Mouse (Mus musculus) forebrain, embryonic 10.5 days (tissue): Measurements from ENCODE around the gene Apoe. TPM values are rescaled to one million over a fixed set of nuclear protein-coding genes. Genes with fewer than 3 reads are reported as not detected.

Source experiments
- DNase-seq: peaks from one replicate; pipeline ENCODE4 v3.0.0-alpha.2; 2017; ENCODE audit warnings: low spot score; ENCODE audit errors: extremely low spot score
- H3K27ac ChIP-seq: fragments of 300-500 bp; sonication (generic); 2 replicates; pipeline ENCODE4 v1.5.1; 2016; ENCODE audit warnings: mild to moderate bottlenecking
- H3K27me3 ChIP-seq: fragments of 300-500 bp; sonication (generic); 2 replicates; pipeline ENCODE4 v1.6.1; 2016; ENCODE audit warnings: mild to moderate bottlenecking; ENCODE audit not compliant: poor library complexity, severe bottlenecking
- H3K36me3 ChIP-seq: fragments of 300-500 bp; sonication (generic); replicated peaks from 2 replicates; pipeline ENCODE4 v1.6.1; 2016; ENCODE audit warnings: mild to moderate bottlenecking, moderate library complexity
- H3K4me1 ChIP-seq: fragments of 300-500 bp; sonication (generic); 2 replicates; pipeline ENCODE4 v1.6.1; 2016
- H3K4me3 ChIP-seq: fragments of 300-500 bp; sonication (generic); 2 replicates; pipeline ENCODE4 v1.5.1; 2016; ENCODE audit warnings: mild to moderate bottlenecking, moderate library complexity
- H3K9me3 ChIP-seq: fragments of 300-500 bp; sonication (generic); 2 replicates; pipeline ENCODE4 v1.6.1; 2016; ENCODE audit warnings: mild to moderate bottlenecking, moderate library complexity
- WGBS: fragments of 180-500 bp; shearing (Covaris S2); methylation state at CpG from one replicate; pipeline ENCODE4 v1.1.7; 2016; 5-methylcytosine and 5-hydroxymethylcytosine counted together
- polyA plus RNA-seq: library from polyadenylated mRNA; unstranded; fragments of >200 nt; fragmentation: Nextera tagmentation; extraction: Ambion mirVana; gene quantifications from 2 replicates; pipeline ENCODE4 v1.2.1, GENCODE M21; 2016

Gene Apoe
- 140 and 154 TPM in 2 replicates for polyA plus RNA-seq

DNA sequence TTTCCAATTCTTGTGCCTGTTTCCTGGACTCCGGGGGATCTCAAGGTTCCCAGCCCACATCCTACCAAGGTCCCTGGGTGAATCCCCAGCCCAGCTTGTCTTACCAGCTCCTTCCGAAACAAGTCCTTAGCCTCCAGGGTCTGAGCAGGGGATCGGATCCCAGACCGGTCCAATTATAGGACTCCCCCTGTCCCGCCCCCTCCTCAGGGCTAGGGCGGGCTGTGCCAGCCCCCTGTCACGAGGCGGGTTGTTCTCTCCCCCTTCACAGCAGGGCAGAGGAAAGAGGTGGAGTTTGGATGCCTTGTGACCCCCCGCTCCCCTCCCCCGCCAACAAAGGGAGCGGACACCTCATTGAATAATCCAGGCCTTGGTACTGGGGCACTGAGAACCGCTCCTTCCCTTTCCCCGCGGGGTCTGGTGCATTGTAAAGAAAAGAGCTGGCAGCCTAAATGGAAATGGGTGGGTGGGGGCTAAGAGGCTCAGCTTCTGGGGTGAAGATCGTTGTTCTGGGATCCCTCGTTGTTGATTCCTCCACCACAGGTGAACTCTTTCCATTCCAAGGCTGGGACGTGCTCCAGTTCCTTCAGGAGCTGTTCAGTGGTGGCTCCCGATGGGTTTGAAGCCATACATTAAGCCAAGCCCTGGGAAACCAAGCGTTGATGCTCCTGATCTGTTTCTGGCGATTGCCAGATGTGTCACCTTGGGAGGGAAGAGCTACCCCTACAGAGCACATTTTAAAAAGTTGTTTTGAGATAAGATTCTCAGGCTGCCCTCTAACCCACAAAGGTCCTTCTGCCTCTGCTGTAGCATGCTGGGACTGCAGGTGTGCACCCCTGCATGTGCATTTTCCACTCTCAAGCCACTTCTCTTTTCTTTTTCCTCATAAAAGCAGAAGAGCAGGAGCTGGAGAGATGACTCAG lies at the start of gene Apoe:
Gene Apoe (minus strand): TSS at position 282 of the 920 bp plus-strand sequence.
- peak within 1 kb of the TSS; percentile 51 for H3K4me3 ChIP-seq
- WGBS, result under 1% methylated on average over 20 of the region's 20 CpGs
- H3K4me1 ChIP-seq, result peaks cover 56% of the 10 kb centered on the region
- peaks cover 54% of the 10 kb centered on the region for H3K36me3 ChIP-seq
- peak; percentile 58 for DNase-seq
- no peaks in the 10 kb centered on the region for H3K27me3 ChIP-seq
- H3K9me3 ChIP-seq, result peaks cover 10% of the 10 kb centered on the region
- peak within 1 kb of the TSS; percentile 82 for H3K27ac ChIP-seq

GRCm38 (mm10) chr7:19747420-19748218 lies 48.6 kb upstream of the Apoe start:
- Histone ChIP-seq H3K27me3 (no peaks in the 10 kb centered on the region), H3K4me1 (peaks cover 59% of the 10 kb centered on the region), H3K9me3 (no peaks in the 10 kb centered on the region), H3K27ac (peak overlapping the region; percentile 92), H3K36me3 (peaks cover 32% of the 10 kb centered on the region), H3K4me3 (peak overlapping the region; percentile 77)
- 3% methylated on average over 25 of the region's 25 CpGs for WGBS
- DNase-seq, result no peak

- Histone ChIP-seq H3K27ac (peak overlapping the region; percentile 2; the same call in 1 of the 2 replicates), H3K36me3 (peaks cover 37% of the 10 kb centered on the region), H3K4me1 (peaks cover 69% of the 10 kb centered on the region), H3K9me3 (no peaks in the 10 kb centered on the region), H3K27me3 (no peaks in the 10 kb centered on the region), H3K4me3 (peak overlapping the region; percentile 77)
- DNase-seq, result no peak
- 32% methylated on average over 6 of the region's 6 CpGs for WGBS
These were observed 47.6 kb upstream of the Apoe start for GRCm38 (mm10) chr7:19746426-19747201.

DNA sequence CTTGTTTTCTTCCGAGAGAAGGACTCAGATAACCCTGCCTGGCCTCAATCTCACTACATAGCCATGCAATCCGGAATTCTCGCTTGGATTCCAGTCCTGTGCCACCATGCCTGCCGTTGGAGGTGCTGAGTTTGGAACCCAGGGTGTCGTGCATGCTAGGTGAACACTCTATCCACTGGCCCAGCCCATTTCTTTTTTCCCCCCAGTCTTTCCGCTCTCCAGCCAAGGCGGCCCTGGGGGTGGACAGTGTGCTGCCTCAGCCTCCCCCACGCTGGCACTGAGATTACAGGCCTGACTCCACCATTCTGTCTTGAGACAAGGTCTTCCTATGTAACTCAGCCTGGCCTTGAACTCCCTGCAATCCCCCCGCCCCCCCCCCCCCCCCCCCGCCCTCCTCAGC lies 47.0 kb upstream of the Apoe start:
- peaks cover 44% of the 10 kb centered on the region for H3K36me3 ChIP-seq
- H3K27me3 ChIP-seq, result no peaks in the 10 kb centered on the region
- H3K4me1 ChIP-seq, result peaks cover 74% of the 10 kb centered on the region
- H3K27ac ChIP-seq, result no peak overlapping the region
- H3K4me3 ChIP-seq, result no peak overlapping the region
- DNase-seq, result no peak
- no peaks in the 10 kb centered on the region for H3K9me3 ChIP-seq
- WGBS, result 77% methylated on average over 10 of the region's 10 CpGs

DNA sequence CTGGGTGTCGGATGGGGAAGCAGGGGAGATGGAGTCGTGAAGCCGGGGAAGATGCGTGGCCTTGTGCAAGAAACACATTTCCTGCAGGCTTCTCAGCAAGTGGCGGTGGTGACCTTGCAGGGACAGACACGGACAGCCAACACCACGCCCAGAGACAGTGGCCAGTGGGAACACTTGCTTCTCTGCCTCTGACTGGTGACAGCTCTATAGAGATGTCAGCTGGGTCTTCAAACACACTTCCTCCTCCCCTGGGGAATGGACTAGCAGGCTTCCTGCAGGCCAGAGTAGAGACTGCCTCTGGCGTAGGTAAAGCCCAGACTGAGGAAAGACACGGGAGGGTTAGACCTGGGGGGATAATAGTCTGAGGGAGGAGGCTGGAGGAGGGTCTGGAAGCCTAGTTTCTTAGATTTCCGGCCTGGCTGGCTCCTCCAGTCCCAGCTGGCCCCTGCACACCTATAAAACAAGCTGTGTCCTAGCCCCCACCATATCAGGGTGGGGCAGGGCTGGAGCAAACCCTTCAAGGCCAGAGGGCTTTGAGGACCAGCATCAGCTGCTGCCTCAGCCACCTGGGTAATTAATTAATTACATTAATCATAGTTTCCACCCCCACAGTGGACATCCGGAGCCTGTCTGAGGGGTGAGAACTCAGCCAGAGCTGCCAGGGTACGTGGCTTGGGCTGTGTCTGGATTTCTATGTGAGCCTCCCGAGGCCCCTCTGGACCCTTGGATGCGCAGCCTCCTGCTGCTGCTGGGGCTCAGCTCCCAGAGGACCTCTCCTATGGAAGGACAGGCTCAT lies 45.8 kb upstream of the Apoe start:
- H3K4me1 ChIP-seq, result peaks cover 66% of the 10 kb centered on the region
- DNase-seq, result no peak
- peaks cover 3% of the 10 kb centered on the region; the same call in 1 of the 2 replicates for H3K9me3 ChIP-seq
- no peak overlapping the region; the same call in 1 of the 2 replicates for H3K4me3 ChIP-seq
- H3K36me3 ChIP-seq, result peaks cover 56% of the 10 kb centered on the region
- H3K27ac ChIP-seq, result no peak overlapping the region
- WGBS, result 85% methylated on average over 14 of the region's 14 CpGs
- H3K27me3 ChIP-seq, result no peaks in the 10 kb centered on the region

DNA sequence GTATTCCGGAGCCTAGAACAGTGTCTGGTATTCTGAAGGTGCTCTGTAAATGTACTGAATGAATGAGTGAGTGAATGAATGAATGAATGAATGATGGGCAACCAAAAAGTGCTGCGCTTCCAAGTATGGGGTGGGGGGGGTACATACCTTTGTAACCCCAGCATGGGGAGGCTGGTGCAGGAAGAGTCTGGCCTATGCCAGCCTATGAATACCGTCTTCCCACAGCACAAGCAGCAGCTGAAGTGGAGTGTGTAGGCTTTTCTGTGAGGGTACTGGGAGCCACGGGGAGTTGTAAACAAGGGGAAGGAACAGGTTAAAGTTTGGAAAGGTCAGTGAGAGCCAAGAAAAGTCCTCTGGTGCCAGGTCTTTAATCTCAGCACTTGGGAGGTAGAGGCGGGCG lies 44.8 kb upstream of the Apoe start:
- peaks cover 63% of the 10 kb centered on the region for H3K4me1 ChIP-seq
- H3K27me3 ChIP-seq, result no peaks in the 10 kb centered on the region
- peaks cover 65% of the 10 kb centered on the region for H3K36me3 ChIP-seq
- 93% methylated on average over 6 of the region's 6 CpGs for WGBS
- H3K27ac ChIP-seq, result no peak overlapping the region
- peaks cover 3% of the 10 kb centered on the region; the same call in 1 of the 2 replicates for H3K9me3 ChIP-seq
- no peak overlapping the region for H3K4me3 ChIP-seq
- DNase-seq, result no peak

- Histone ChIP-seq H3K4me1 (peaks cover 50% of the 10 kb centered on the region), H3K36me3 (peaks cover 75% of the 10 kb centered on the region), H3K27ac (no peak overlapping the region), H3K4me3 (no peak overlapping the region), H3K27me3 (no peaks in the 10 kb centered on the region), H3K9me3 (peaks cover 3% of the 10 kb centered on the region; the same call in 1 of the 2 replicates)
- DNase-seq, result no peak
- whole genome bisulfite sequencing, result 63% methylated on average over 5 of the region's 5 CpGs
These were observed 43.5 kb upstream of the Apoe start for GRCm38 (mm10) chr7:19742468-19742867.

GRCm38 (mm10) chr7:19741329-19742031 lies 42.5 kb upstream of the Apoe start:
- no peaks in the 10 kb centered on the region for H3K27me3 ChIP-seq
- H3K4me1 ChIP-seq, result peaks cover 40% of the 10 kb centered on the region
- no peak for DNase-seq
- H3K36me3 ChIP-seq, result peaks cover 85% of the 10 kb centered on the region
- 0 out of 2 replicates have a peak overlapping the region, but pooled peaks have one; percentile 11 for H3K27ac ChIP-seq
- no peak overlapping the region for H3K4me3 ChIP-seq
- H3K9me3 ChIP-seq, result peaks cover 3% of the 10 kb centered on the region; the same call in 1 of the 2 replicates
- 20% methylated on average over 8 of the region's 8 CpGs for WGBS

GRCm38 (mm10) chr7:19740269-19740668 lies 41.3 kb upstream of the Apoe start:
- DNase-seq, result no peak
- WGBS, result 90% methylated on average over 11 of the region's 11 CpGs
- Histone ChIP-seq H3K4me3 (no peak overlapping the region), H3K27ac (no peak overlapping the region), H3K27me3 (no peaks in the 10 kb centered on the region), H3K4me1 (peaks cover 28% of the 10 kb centered on the region), H3K36me3 (peaks cover 89% of the 10 kb centered on the region), H3K9me3 (peaks cover 3% of the 10 kb centered on the region; the same call in 1 of the 2 replicates)

GRCm38 (mm10) chr7:19738771-19739170 lies 39.8 kb upstream of the Apoe start:
- Histone ChIP-seq H3K27ac (no peak overlapping the region), H3K4me1 (peaks cover 20% of the 10 kb centered on the region), H3K9me3 (peaks cover 3% of the 10 kb centered on the region; the same call in 1 of the 2 replicates), H3K36me3 (peaks cover 89% of the 10 kb centered on the region), H3K4me3 (no peak overlapping the region), H3K27me3 (no peaks in the 10 kb centered on the region)
- DNase-seq, result no peak
- 91% methylated on average over 3 of the region's 3 CpGs for WGBS
